ENCODE assay signal across 15 mouse cellular contexts in the genomic region with DNA sequence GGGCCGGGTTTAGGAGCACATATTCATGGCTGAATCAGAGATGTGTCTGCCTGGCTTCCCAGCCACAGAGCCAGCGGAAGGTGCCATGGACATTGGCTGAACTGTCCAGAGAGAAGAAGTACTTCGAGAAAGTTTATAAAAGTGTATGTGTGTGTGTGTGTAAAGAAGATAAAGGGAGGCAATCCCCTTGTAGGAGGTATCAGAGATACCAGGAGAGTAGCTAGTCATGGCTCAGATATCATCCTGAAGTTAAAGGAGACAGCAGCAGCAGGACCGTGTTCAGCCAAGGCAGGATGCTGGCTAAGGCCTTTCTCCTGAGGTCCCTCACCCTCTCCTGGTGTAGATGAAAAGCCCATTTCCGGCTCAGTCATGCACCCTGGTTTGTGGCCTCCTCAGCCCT. TPM values are rescaled to one million over a fixed set of nuclear protein-coding genes. Genes with fewer than 3 reads are reported as not detected.
DNase-seq lines count a peak whose midpoint lies in the region; ATAC-seq and TF ChIP-seq lines count a peak whose summit lies in the region.
"Had no signal": no experiment of that assay in that cellular context is flagged by ENCODE, and none has a peak within 500 bp of the region (broad histone marks: within the 10 kb centered on the region; RNA-seq: fewer than 3 reads in every experiment).

No protein-coding gene starts in this region.

- peaks cover 23% of the 10 kb centered on the region for H3K4me1 ChIP-seq in heart, postnatal 0 days (ENCODE audit: control insufficient read depth, insufficient read depth)
- peaks cover 25% of the 10 kb centered on the region for H3K4me1 ChIP-seq in lung, embryonic 15.5 days
- H3K4me1 ChIP-seq in limb, embryonic 12.5 days (replicated peaks) = peaks cover 62% of the 10 kb centered on the region

- H3K9ac ChIP-seq in heart, postnatal 0 days (replicated peaks; ENCODE audit: low read depth, low read length) = no peak overlapping the region
- H3K9ac ChIP-seq in lung, embryonic 15.5 days = no peak overlapping the region
- no peak overlapping the region for H3K9ac ChIP-seq in limb, embryonic 12.5 days (replicated peaks)
- H3K9ac ChIP-seq: stomach, embryonic 15.5 days had no signal

- DNase-seq in heart, postnatal 0 days (ENCODE audit: low spot score) = no peak
- DNase-seq in heart, postnatal 36 days = no peak
- DNase-seq in lung, postnatal 14 days = no peak
- DNase-seq in urinary bladder, adult 18-20 months (ENCODE audit: low spot score in 2 of 2) = no peak
- DNase-seq: cerebellum, adult 18-20 months; kidney, adult 8-10 months; right cerebral cortex, postnatal 4 days; thymus, postnatal 4 days had no signal

- intact Hi-C loops in heart, postnatal 36 days (cut with DNase I) = no loop called here

- TF ChIP-seq CTCF in heart, postnatal 0 days (IDR thresholded peaks at IDR 0.05; ENCODE audit: low read depth) = no peak

- H3K27me3 ChIP-seq in heart, postnatal 0 days (ENCODE audit: control insufficient read depth, insufficient read depth, low read length) = no peaks in the 10 kb centered on the region
- H3K27me3 ChIP-seq in lung, embryonic 15.5 days = no peaks in the 10 kb centered on the region; the same call in 1 of the 2 replicates
- H3K27me3 ChIP-seq in limb, embryonic 12.5 days = peaks cover 44% of the 10 kb centered on the region
- H3K27me3 ChIP-seq: stomach, embryonic 15.5 days had no signal

- WGBS in heart, postnatal 0 days = 51% methylated on average over 5 of the region's 5 CpGs
- WGBS in lung, embryonic 15.5 days = 58% methylated on average over 5 of the region's 5 CpGs
- 79% methylated on average over 5 of the region's 5 CpGs for WGBS in limb, embryonic 12.5 days

- no peaks in the 10 kb centered on the region for H3K9me3 ChIP-seq in heart, postnatal 0 days (replicated peaks; ENCODE audit: control insufficient read depth, low read length)
- H3K9me3 ChIP-seq in lung, embryonic 15.5 days = no peaks in the 10 kb centered on the region
- no peaks in the 10 kb centered on the region for H3K9me3 ChIP-seq in limb, embryonic 12.5 days
- H3K9me3 ChIP-seq: stomach, embryonic 15.5 days had no signal

- TF ChIP-seq EP300 in heart, postnatal 0 days (IDR thresholded peaks at IDR 0.05; ENCODE audit: low read depth) = no peak

- ATAC-seq in heart, postnatal 0 days (ENCODE audit: insufficient read depth, low read depth) = no peak
- no peak for ATAC-seq in lung, embryonic 15.5 days (ENCODE audit: borderline replicate concordance, extremely low read depth, low FRiP score, low TSS enrichment)
- no peak for ATAC-seq in limb, embryonic 12.5 days (ENCODE audit: insufficient number of reproducible peaks, insufficient read depth, low FRiP score, low TSS enrichment, low read depth)
- ATAC-seq in megakaryocyte progenitor cell, adult 5-6 weeks (replicated peaks; ENCODE audit: poor library complexity) = peak; percentile 17; the same call in 1 of the 2 replicates

- peak overlapping the region; percentile 45; the same call in 1 of the 2 replicates for H3K27ac ChIP-seq in heart, postnatal 0 days (ENCODE audit: low read depth)
- H3K27ac ChIP-seq in lung, embryonic 15.5 days = peak overlapping the region; percentile 44; the same call in 1 of the 2 replicates
- peak overlapping the region; percentile 86 for H3K27ac ChIP-seq in limb, embryonic 12.5 days
- H3K27ac ChIP-seq: stomach, embryonic 15.5 days had no signal

- H3K4me2 ChIP-seq in heart, postnatal 0 days (ENCODE audit: low read depth, low read length) = peak overlapping the region; percentile 32; the same call in 1 of the 2 replicates
- H3K4me2 ChIP-seq in lung, embryonic 15.5 days = no peak overlapping the region
- H3K4me2 ChIP-seq in limb, embryonic 12.5 days = peak overlapping the region; percentile 47; the same call in 1 of the 2 replicates
- H3K4me2 ChIP-seq: midbrain, embryonic 11.5 days; stomach, embryonic 15.5 days had no signal

- no peaks in the 10 kb centered on the region for H3K36me3 ChIP-seq in heart, postnatal 0 days (replicated peaks; ENCODE audit: control insufficient read depth, insufficient read depth, low read length)
- H3K36me3 ChIP-seq in lung, embryonic 15.5 days = no peaks in the 10 kb centered on the region
- no peaks in the 10 kb centered on the region for H3K36me3 ChIP-seq in limb, embryonic 12.5 days
- H3K36me3 ChIP-seq: stomach, embryonic 15.5 days had no signal

- no peak overlapping the region for H3K4me3 ChIP-seq in heart, postnatal 0 days (ENCODE audit: low read depth, low read length)
- no peak overlapping the region for H3K4me3 ChIP-seq in lung, embryonic 15.5 days
- H3K4me3 ChIP-seq in limb, embryonic 12.5 days (replicated peaks) = no peak overlapping the region
- H3K4me3 ChIP-seq: stomach, embryonic 15.5 days had no signal

RNA-seq across cellular contexts. Expression of a gene that starts 4.5 kb away (rescaled TPM):
- total RNA-seq in heart, postnatal 0 days (2014; rRNA removed; ENCODE audit: low replicate concordance) = 34.2 and 41.8 TPM in 2 replicates
- 11.4 and 12.0 TPM in 2 replicates for polyA plus RNA-seq in heart, postnatal 0 days (2015; fragmentation: Nextera tagmentation; extraction: Ambion mirVana)
- 1 to 10 TPM; 6.5 to 6.6 TPM for total RNA-seq in heart, postnatal 36 days (2021)
- 78.8 and 79.7 TPM in 2 replicates for polyA plus RNA-seq in lung, embryonic 15.5 days (2015; fragmentation: Nextera tagmentation; extraction: Ambion mirVana)
- 76.6 and 81.8 TPM in 2 replicates for polyA plus RNA-seq in limb, embryonic 12.5 days (2016; fragmentation: Nextera tagmentation; extraction: Ambion mirVana)
- 0.15 TPM in 1 of 2 replicates, not detected in the other for total RNA-seq in megakaryocyte progenitor cell, adult 5-6 weeks (2015)
- 0.92 TPM in 1 of 2 replicates, not detected in the other for total RNA-seq in megakaryocyte progenitor cell, adult 5-6 weeks (2017)

RNA-seq across cellular contexts. Expression of a gene that starts 9.8 kb away (rescaled TPM):
- 7,206 and 8,752 TPM in 2 replicates for total RNA-seq in heart, postnatal 0 days (2014; rRNA removed; ENCODE audit: low replicate concordance)
- 7,883 and 7,975 TPM in 2 replicates for polyA plus RNA-seq in heart, postnatal 0 days (2015; fragmentation: Nextera tagmentation; extraction: Ambion mirVana)
- total RNA-seq in heart, postnatal 36 days (2021) = over 10,000 TPM; 10,942 to 11,353 TPM
- polyA plus RNA-seq in lung, embryonic 15.5 days (2015; fragmentation: Nextera tagmentation; extraction: Ambion mirVana) = 19.8 and 68.6 TPM in 2 replicates
- polyA plus RNA-seq in limb, embryonic 12.5 days (2016; fragmentation: Nextera tagmentation; extraction: Ambion mirVana) = 1.6 and 2.6 TPM in 2 replicates
- not detected in 2 replicates for total RNA-seq in megakaryocyte progenitor cell, adult 5-6 weeks (2015)
- total RNA-seq in megakaryocyte progenitor cell, adult 5-6 weeks (2017) = not detected in 2 replicates

RNA-seq across cellular contexts. Expression of a gene that starts 46.6 kb away (rescaled TPM):
- not detected in 2 replicates for total RNA-seq in heart, postnatal 0 days (2014; rRNA removed; ENCODE audit: low replicate concordance)
- not detected in 2 replicates for polyA plus RNA-seq in heart, postnatal 0 days (2015; fragmentation: Nextera tagmentation; extraction: Ambion mirVana)
- total RNA-seq in heart, postnatal 36 days (2021) = not detected
- polyA plus RNA-seq in lung, embryonic 15.5 days (2015; fragmentation: Nextera tagmentation; extraction: Ambion mirVana) = not detected in 2 replicates
- polyA plus RNA-seq in limb, embryonic 12.5 days (2016; fragmentation: Nextera tagmentation; extraction: Ambion mirVana) = not detected in 2 replicates
- total RNA-seq in megakaryocyte progenitor cell, adult 5-6 weeks (2015) = not detected in 2 replicates
- not detected in 2 replicates for total RNA-seq in megakaryocyte progenitor cell, adult 5-6 weeks (2017)
- polyA plus RNA-seq: hindbrain, embryonic 11.5 days; liver, embryonic 16.5 days; midbrain, embryonic 11.5 days; stomach, embryonic 15.5 days had no signal

Comparison
In these comparisons a context has a peak if more than half of its experiments do, and no peak if none do; other contexts are left out.
1. RNA of a gene that starts 9.8 kb away (total RNA-seq): 10,942 to 11,353 TPM in heart, postnatal 36 days and 7,206 to 8,752 TPM in heart, postnatal 0 days; not detected in megakaryocyte progenitor cell, adult 5-6 weeks; every median in the first group is over 1,000 times any median in the second.
2. Peak in every context shown above with its lines, with median percentiles within 50 percentile points of each other: H3K27ac ChIP-seq.